Mouse (Mus musculus): Measurements from ENCODE around the gene Ranbp10. TPM values are rescaled to one million over a fixed set of nuclear protein-coding genes. Genes with fewer than 3 reads are reported as not detected.
A peak's percentile ranks its signal among the peaks of the same experiment; 100 is the strongest.

Ranbp10 gene
- polyA plus RNA-seq, 1 experiment from 2014 or later, result 12.5 TPM

GRCm38 (mm10) chr8:105753916-105754315 lies 73.2 kb downstream of the Ranbp10 start:
- Histone ChIP-seq H3K9ac (no peak overlapping the region), H3K27me3 (no peaks in the 10 kb centered on the region), H3K36me3 (no peaks in the 10 kb centered on the region), H3K4me1 (peaks cover 13% of the 10 kb centered on the region), H3K9me3 (replicated peaks) (no peaks in the 10 kb centered on the region), H3K27ac (replicated peaks) (no peak overlapping the region), H3K4me2 (replicated peaks) (no peak overlapping the region), H3K4me3 (replicated peaks) (no peak overlapping the region)
- 42% methylated on average over 2 of the region's 2 CpGs for WGBS
- no peak for ATAC-seq (ENCODE audit: insufficient number of reproducible peaks, low FRiP score, low TSS enrichment, low read depth)

GRCm38 (mm10) chr8:105750606-105751005 lies 76.5 kb downstream of the Ranbp10 start:
- no peak for ATAC-seq (ENCODE audit: insufficient number of reproducible peaks, low FRiP score, low TSS enrichment, low read depth)
- 6% methylated on average over 11 of the region's 11 CpGs for WGBS

DNA sequence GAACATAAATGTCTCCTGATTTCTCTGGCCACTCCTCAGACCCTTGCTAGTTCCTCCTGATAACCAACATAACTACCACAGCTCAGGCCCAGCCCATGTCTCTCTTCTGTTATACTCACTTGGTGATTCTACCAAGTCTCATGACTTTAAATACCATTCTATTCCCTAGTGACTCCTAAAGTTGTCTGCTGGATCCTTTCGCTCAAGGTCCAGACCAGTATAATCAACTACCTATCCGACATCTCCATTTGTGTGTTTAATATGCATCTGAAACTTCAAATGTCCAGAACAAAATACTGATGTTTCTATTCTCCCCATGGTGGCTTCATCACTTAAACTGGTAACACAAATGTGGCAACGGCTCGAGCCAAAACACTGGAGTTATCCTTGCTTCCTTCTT lies 83.8 kb downstream of the Ranbp10 start:
- no peak for ATAC-seq (ENCODE audit: insufficient number of reproducible peaks, low FRiP score, low TSS enrichment, low read depth)
- Histone ChIP-seq H3K4me3 (replicated peaks) (no peak overlapping the region), H3K9me3 (replicated peaks) (no peaks in the 10 kb centered on the region), H3K9ac (no peak overlapping the region), H3K4me2 (replicated peaks) (no peak overlapping the region), H3K4me1 (peaks cover 10% of the 10 kb centered on the region), H3K27me3 (no peaks in the 10 kb centered on the region), H3K36me3 (no peaks in the 10 kb centered on the region), H3K27ac (replicated peaks) (no peak overlapping the region)
- 84% methylated on average over 4 of the region's 4 CpGs for WGBS

More at GRCm38 (mm10) chr8:105750606-105751005, 76.5 kb downstream of the Ranbp10 start:
- Histone ChIP-seq H3K27ac (replicated peaks) (peak overlapping the region; percentile 66), H3K9me3 (replicated peaks) (no peaks in the 10 kb centered on the region), H3K4me2 (replicated peaks) (0 out of 2 replicates have a peak overlapping the region, but pooled peaks have one; percentile 12), H3K9ac (no peak overlapping the region), H3K36me3 (no peaks in the 10 kb centered on the region), H3K27me3 (no peaks in the 10 kb centered on the region), H3K4me1 (peaks cover 14% of the 10 kb centered on the region), H3K4me3 (replicated peaks) (no peak overlapping the region)

- H3K4me3 ChIP-seq (replicated peaks), result no peak overlapping the region
- no peaks in the 10 kb centered on the region for H3K27me3 ChIP-seq
- no peak overlapping the region for H3K27ac ChIP-seq (replicated peaks)
- H3K9ac ChIP-seq, result no peak overlapping the region
- H3K4me1 ChIP-seq, result no peaks in the 10 kb centered on the region
- 90% methylated on average over 5 of the region's 5 CpGs for WGBS
- H3K4me2 ChIP-seq (replicated peaks), result no peak overlapping the region
- no peaks in the 10 kb centered on the region for H3K36me3 ChIP-seq
- ATAC-seq (ENCODE audit: insufficient number of reproducible peaks, low FRiP score, low TSS enrichment, low read depth), result no peak
- H3K9me3 ChIP-seq (replicated peaks), result no peaks in the 10 kb centered on the region
These were observed 87.9 kb downstream of the Ranbp10 start for GRCm38 (mm10) chr8:105739216-105739615.

- Histone ChIP-seq H3K27me3 (no peaks in the 10 kb centered on the region), H3K36me3 (peaks cover 14% of the 10 kb centered on the region), H3K4me1 (no peaks in the 10 kb centered on the region), H3K4me3 (replicated peaks) (no peak overlapping the region), H3K27ac (replicated peaks) (no peak overlapping the region), H3K4me2 (replicated peaks) (no peak overlapping the region), H3K9me3 (replicated peaks) (no peaks in the 10 kb centered on the region), H3K9ac (no peak overlapping the region)
- no peak for ATAC-seq (ENCODE audit: insufficient number of reproducible peaks, low FRiP score, low TSS enrichment, low read depth)
- 93% methylated on average over 5 of the region's 5 CpGs for WGBS
These were observed 95.0 kb downstream of the Ranbp10 start for GRCm38 (mm10) chr8:105732186-105732585.

DNA sequence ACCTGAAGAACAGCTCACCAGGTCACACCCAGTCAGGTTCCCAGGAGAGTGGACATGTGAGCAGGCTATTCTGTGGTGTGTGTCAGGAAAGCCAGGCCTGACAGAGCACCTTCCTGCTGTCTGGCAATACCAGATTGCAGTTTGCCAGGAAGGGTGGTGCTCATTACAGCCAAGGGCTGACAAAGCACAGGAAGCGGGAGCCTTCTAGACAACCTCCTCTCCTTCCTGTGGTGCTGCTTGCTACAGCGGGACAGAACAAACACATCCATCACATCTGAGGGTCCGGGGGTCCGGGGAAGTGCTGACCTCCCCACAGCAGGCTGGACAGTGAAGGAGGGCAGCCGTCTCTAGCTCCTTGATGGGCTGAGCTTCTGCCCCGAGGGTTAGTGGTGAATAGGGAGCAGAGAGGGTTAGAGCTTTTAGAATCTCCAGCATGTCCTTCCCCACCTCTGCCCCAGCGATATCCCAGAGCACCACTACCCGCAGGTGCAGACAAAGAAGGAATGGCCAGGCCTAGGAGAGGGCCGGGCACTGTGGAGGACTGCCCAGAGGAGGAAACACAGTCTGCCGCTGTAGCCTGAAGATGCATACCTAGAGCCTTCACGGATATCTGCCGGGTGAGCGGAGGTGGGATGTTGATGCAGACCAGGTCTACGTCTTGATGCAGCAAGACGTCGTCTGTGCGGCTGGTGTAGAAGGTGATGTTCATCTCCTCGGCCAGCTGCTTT lies 99.6 kb downstream of the Ranbp10 start:
- Histone ChIP-seq H3K27ac (replicated peaks) (peak overlapping the region; percentile 28; the same call in 1 of the 2 replicates), H3K4me2 (replicated peaks) (no peak overlapping the region), H3K4me1 (no peaks in the 10 kb centered on the region), H3K9ac (no peak overlapping the region), H3K4me3 (replicated peaks) (no peak overlapping the region), H3K9me3 (replicated peaks) (no peaks in the 10 kb centered on the region), H3K36me3 (peaks cover 36% of the 10 kb centered on the region), H3K27me3 (no peaks in the 10 kb centered on the region)
- WGBS, result 86% methylated on average over 18 of the region's 18 CpGs
- 0 out of 2 replicates have a peak, but pooled peaks have one; percentile 34 for ATAC-seq (ENCODE audit: insufficient number of reproducible peaks, low FRiP score, low TSS enrichment, low read depth)

- Histone ChIP-seq H3K9ac (no peak overlapping the region), H3K4me1 (no peaks in the 10 kb centered on the region), H3K4me3 (replicated peaks) (no peak overlapping the region), H3K27me3 (no peaks in the 10 kb centered on the region), H3K9me3 (replicated peaks) (no peaks in the 10 kb centered on the region), H3K4me2 (replicated peaks) (no peak overlapping the region), H3K36me3 (peaks cover 36% of the 10 kb centered on the region), H3K27ac (replicated peaks) (no peak overlapping the region)
- ATAC-seq (ENCODE audit: insufficient number of reproducible peaks, low FRiP score, low TSS enrichment, low read depth), result no peak
- 68% methylated on average over 5 of the region's 5 CpGs for WGBS
These were observed 101.4 kb downstream of the Ranbp10 start for GRCm38 (mm10) chr8:105725726-105726125.

- Histone ChIP-seq H3K9me3 (replicated peaks) (no peaks in the 10 kb centered on the region), H3K27me3 (no peaks in the 10 kb centered on the region), H3K9ac (no peak overlapping the region), H3K4me2 (replicated peaks) (no peak overlapping the region), H3K4me1 (no peaks in the 10 kb centered on the region), H3K4me3 (replicated peaks) (no peak overlapping the region), H3K36me3 (peaks cover 29% of the 10 kb centered on the region), H3K27ac (replicated peaks) (no peak overlapping the region)
- ATAC-seq (ENCODE audit: insufficient number of reproducible peaks, low FRiP score, low TSS enrichment, low read depth), result no peak
- 91% methylated on average over 9 of the region's 9 CpGs for WGBS
These were observed 104.3 kb downstream of the Ranbp10 start for GRCm38 (mm10) chr8:105722861-105723260.

GRCm38 (mm10) chr8:105719637-105720036 lies 107.5 kb downstream of the Ranbp10 start:
- H3K4me1 ChIP-seq, result no peaks in the 10 kb centered on the region
- 86% methylated on average over 4 of the region's 4 CpGs for WGBS
- H3K4me3 ChIP-seq (replicated peaks), result no peak overlapping the region
- H3K27me3 ChIP-seq, result no peaks in the 10 kb centered on the region
- H3K36me3 ChIP-seq, result peaks cover 8% of the 10 kb centered on the region; the same call in 1 of the 2 replicates
- H3K27ac ChIP-seq (replicated peaks), result no peak overlapping the region
- no peak for ATAC-seq (ENCODE audit: insufficient number of reproducible peaks, low FRiP score, low TSS enrichment, low read depth)
- no peaks in the 10 kb centered on the region for H3K9me3 ChIP-seq (replicated peaks)
- no peak overlapping the region for H3K4me2 ChIP-seq (replicated peaks)
- no peak overlapping the region for H3K9ac ChIP-seq

Other genes starting within 250 kb of the Ranbp10 start
- gene Ripor1, start 222.1 kb downstream of the Ranbp10 start, polyA plus RNA-seq (2015; fragmentation: Nextera tagmentation; extraction: Ambion mirVana), result 21.6 and 24.9 TPM in 2 replicates
- 118 and 122 TPM in 2 replicates for gene Ctcf, start 190.8 kb downstream of the Ranbp10 start, polyA plus RNA-seq (2015; fragmentation: Nextera tagmentation; extraction: Ambion mirVana)
- gene Agrp, start 190.0 kb downstream of the Ranbp10 start, polyA plus RNA-seq (2015; fragmentation: Nextera tagmentation; extraction: Ambion mirVana), result 1.7 and 2.3 TPM in 2 replicates
- 0.77 and 1.0 TPM in 2 replicates for gene Carmil2, start 141.1 kb downstream of the Ranbp10 start, polyA plus RNA-seq (2015; fragmentation: Nextera tagmentation; extraction: Ambion mirVana)
- gene Acd, start 126.2 kb downstream of the Ranbp10 start, polyA plus RNA-seq (2015; fragmentation: Nextera tagmentation; extraction: Ambion mirVana), result 65.0 and 73.3 TPM in 2 replicates
- 17.5 and 20.4 TPM in 2 replicates for gene Pard6a, start 126.2 kb downstream of the Ranbp10 start, polyA plus RNA-seq (2015; fragmentation: Nextera tagmentation; extraction: Ambion mirVana)
- 0.20 and 0.37 TPM in 2 replicates for gene 4933405L10Rik, start 119.7 kb downstream of the Ranbp10 start, polyA plus RNA-seq (2015; fragmentation: Nextera tagmentation; extraction: Ambion mirVana)
- gene Enkd1, start 119.1 kb downstream of the Ranbp10 start, polyA plus RNA-seq (2015; fragmentation: Nextera tagmentation; extraction: Ambion mirVana), result 25.7 and 33.4 TPM in 2 replicates
- 21.9 and 23.1 TPM in 2 replicates for gene Gfod2, start 68.7 kb downstream of the Ranbp10 start, polyA plus RNA-seq (2015; fragmentation: Nextera tagmentation; extraction: Ambion mirVana)
- gene Tsnaxip1, start 381 bp upstream of the Ranbp10 start, polyA plus RNA-seq (2015; fragmentation: Nextera tagmentation; extraction: Ambion mirVana), result 3.5 and 7.2 TPM in 2 replicates
- 44.9 and 46.9 TPM in 2 replicates for gene Cenpt, start 25.9 kb upstream of the Ranbp10 start, polyA plus RNA-seq (2015; fragmentation: Nextera tagmentation; extraction: Ambion mirVana)
- 73.2 and 75.8 TPM in 2 replicates for gene Thap11, start 27.8 kb upstream of the Ranbp10 start, polyA plus RNA-seq (2015; fragmentation: Nextera tagmentation; extraction: Ambion mirVana)
- gene Nutf2, start 33.2 kb upstream of the Ranbp10 start, polyA plus RNA-seq (2015; fragmentation: Nextera tagmentation; extraction: Ambion mirVana), result 150 and 188 TPM in 2 replicates
- 48.9 and 56.3 TPM in 2 replicates for gene Edc4, start 53.5 kb upstream of the Ranbp10 start, polyA plus RNA-seq (2015; fragmentation: Nextera tagmentation; extraction: Ambion mirVana)
- gene Nrn1l, start 66.2 kb upstream of the Ranbp10 start, polyA plus RNA-seq (2015; fragmentation: Nextera tagmentation; extraction: Ambion mirVana), result 1.7 and 1.8 TPM in 2 replicates
- 35.8 and 40.2 TPM in 2 replicates for gene Pskh1, start 73.1 kb upstream of the Ranbp10 start, polyA plus RNA-seq (2015; fragmentation: Nextera tagmentation; extraction: Ambion mirVana)
- 1.4 TPM in 2 replicates for gene Ctrl, start 106.5 kb upstream of the Ranbp10 start, polyA plus RNA-seq (2015; fragmentation: Nextera tagmentation; extraction: Ambion mirVana)
- gene Psmb10, start 111.1 kb upstream of the Ranbp10 start, polyA plus RNA-seq (2015; fragmentation: Nextera tagmentation; extraction: Ambion mirVana), result 31.0 and 33.8 TPM in 2 replicates
- 2.8 and 3.3 TPM in 2 replicates for gene Lcat, start 116.0 kb upstream of the Ranbp10 start, polyA plus RNA-seq (2015; fragmentation: Nextera tagmentation; extraction: Ambion mirVana)
- 57.6 and 60.4 TPM in 2 replicates for gene Slc12a4, start 138.7 kb upstream of the Ranbp10 start, polyA plus RNA-seq (2015; fragmentation: Nextera tagmentation; extraction: Ambion mirVana)
- gene Dpep3, start 152.1 kb upstream of the Ranbp10 start, polyA plus RNA-seq (2015; fragmentation: Nextera tagmentation; extraction: Ambion mirVana), result not detected in 2 replicates
- 22.9 and 26.0 TPM in 2 replicates for gene Dus2, start 164.0 kb upstream of the Ranbp10 start, polyA plus RNA-seq (2015; fragmentation: Nextera tagmentation; extraction: Ambion mirVana)
- 0.16 TPM in 1 of 2 replicates, not detected in the other for gene Dpep2nb, start 178.6 kb upstream of the Ranbp10 start, polyA plus RNA-seq (2015; fragmentation: Nextera tagmentation; extraction: Ambion mirVana)
- 17.2 and 17.5 TPM in 2 replicates for gene Ddx28, start 184.5 kb upstream of the Ranbp10 start, polyA plus RNA-seq (2015; fragmentation: Nextera tagmentation; extraction: Ambion mirVana)
- 6.9 and 7.5 TPM in 2 replicates for gene Nfatc3, start 231.5 kb upstream of the Ranbp10 start, polyA plus RNA-seq (2015; fragmentation: Nextera tagmentation; extraction: Ambion mirVana)